Mouse (Mus musculus): Measurements from ENCODE around the gene Lingo3.
"Not testable (repeated sequence)": the region's sequence is repeated elsewhere in the genome, so short reads cannot be mapped to it uniquely, and the experiment has no call there.

Lingo3 gene

DNA sequence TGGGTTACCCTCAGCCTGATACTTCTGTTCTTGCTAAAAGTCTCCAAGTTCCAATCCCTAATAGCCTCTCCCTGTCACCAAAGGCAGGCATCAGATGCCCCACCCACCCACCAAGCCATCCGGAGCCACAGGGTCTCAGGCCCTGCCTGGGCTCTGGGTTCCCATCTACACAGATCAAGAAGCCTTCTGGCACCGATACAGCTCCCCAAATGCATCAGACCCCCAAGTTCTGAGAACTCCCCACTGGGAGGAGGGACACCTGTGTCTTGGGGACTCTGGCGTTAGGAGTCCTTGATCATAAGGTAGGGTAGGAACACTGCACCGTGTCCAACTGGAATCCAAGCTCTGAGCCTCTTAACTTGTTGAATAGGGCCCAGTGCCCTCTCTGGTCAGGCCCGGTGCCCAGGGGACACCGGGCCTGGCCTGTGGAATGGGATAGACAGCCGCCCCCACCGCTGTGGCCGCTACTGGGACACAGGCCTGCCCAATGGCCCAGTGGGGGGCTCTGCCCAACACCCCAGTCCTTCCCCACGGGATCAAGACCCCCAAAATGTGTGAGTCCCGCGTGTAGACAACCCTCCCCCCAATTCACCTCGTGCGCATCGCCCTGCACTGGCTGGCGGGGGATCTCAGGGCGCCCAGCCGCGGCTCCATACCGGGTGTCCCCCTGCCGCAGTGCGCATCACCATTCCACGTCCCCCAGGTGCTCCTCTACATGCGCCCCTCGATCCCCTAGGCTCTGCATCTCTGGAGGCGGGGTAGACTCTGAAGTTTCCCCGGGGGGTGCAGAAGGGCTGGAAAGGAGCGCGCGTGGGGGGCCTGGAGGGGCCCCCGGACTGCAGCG is 530 bp downstream of the Lingo3 start:
- peak in 1 of 2 experiments; percentile 54 for DNase-seq

DNA sequence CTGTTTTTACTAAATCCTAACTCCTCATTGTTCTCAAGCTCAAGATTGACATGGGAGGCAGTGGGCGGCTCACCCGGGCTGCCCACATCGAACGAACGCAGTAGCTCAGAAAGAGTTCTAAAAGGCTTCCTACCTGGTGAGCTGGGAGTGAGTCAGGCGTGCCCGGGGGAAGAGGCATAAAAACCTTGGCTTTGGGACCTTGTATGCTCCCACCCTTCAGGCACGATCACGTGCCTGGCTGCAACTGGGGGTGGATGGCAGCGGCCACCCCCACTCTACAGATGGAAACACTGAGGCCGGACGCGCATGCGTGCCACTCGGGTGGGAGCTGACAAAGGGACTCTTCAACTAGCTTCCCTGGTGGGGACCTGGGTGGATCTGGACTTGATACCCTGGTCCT is 1.5 kb downstream of the Lingo3 start:
- DNase-seq, result no peak

DNA sequence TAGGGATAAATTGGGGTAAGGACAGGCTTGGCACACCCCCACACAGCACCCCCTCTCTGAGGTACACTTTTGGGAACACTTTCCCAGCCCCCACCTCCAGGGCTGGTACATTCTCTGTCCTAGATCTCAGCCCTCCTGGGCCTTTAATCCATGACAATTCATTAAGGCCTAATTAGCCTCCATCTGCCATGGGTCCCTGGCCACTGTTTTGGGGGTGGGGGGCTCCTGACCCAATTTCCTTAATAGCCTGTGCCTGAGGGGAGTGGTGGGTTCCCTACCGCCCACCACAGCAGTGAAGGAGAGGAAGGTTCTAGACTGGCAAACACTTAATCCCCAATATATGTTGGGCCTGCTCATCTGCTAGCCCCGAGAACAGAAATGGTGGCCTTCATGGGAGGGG is 2.2 kb downstream of the Lingo3 start:
- DNase-seq, result no peak

DNA sequence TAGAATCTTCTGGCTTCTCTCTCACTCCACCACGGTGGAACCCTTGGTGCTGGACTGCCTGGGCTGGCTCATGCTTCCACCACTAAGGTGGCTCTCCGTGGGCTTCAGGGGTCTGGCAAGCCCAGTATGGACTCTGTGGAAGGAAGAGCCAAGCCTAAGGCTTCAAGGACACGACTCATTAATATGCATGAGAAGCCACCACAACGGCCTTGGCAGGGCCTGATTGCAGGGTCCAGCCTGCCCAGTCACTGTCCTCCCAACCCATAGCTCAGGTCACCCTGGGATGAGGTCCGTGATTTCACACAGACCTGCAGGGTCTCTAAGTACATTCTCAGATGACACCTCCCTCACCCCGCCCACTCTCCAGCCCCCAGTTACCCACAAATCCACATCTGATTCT is 4.0 kb downstream of the Lingo3 start:
- DNase-seq, result no peak

DNA sequence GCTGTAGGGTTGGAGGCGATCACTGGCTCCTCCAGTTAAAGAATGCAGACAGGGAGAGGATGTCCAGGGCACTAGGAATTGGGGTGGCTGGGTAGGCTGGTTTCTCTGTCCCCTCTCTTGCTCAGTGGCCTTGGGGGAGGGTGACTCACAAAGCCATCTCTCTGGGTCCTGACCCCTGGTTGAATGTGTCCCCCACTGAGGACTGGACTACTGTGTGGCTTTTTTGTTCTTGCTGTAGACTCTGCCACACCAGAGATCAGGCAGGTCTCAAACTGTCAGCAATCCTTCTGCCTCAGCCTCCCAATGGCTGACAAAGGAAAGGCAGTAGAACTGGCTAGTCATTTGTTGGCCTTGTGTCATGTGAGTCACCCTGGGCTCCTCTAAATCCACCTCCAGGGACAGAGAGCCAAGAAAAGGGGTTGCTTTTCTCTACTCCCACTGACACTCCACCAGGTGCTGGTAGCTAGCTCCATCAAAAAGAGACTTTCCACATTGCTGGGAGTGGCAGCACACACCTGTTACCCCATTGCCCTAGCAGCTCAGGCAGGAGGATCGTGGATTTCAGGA is 5.4 kb downstream of the Lingo3 start:
- no peak for DNase-seq

DNA sequence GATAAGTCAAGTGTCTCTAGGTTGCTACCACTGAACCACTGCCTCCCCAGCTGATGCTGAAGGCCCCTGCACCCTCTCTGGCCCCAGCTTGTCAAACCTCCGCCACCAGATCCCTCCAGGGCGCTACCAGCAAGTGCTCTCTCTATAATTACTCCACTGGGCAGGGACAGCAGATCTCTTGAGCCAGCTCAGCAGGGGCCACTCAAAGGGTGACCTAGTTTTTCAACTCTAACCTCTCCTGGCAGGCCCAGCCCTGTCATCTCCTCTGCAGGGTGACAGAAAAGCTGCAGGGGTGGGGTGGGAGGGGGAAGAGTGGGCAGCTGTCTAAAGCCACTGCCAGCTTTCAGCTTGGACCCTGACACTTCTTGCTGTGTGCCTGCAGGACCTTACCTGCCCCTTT is 6.0 kb downstream of the Lingo3 start:
- peak; percentile 58 to 60 for DNase-seq

GRCm38 (mm10) chr10:80836949-80837379 is 6.9 kb downstream of the Lingo3 start:
- DNase-seq, result peak; percentile 79 to 82

DNA sequence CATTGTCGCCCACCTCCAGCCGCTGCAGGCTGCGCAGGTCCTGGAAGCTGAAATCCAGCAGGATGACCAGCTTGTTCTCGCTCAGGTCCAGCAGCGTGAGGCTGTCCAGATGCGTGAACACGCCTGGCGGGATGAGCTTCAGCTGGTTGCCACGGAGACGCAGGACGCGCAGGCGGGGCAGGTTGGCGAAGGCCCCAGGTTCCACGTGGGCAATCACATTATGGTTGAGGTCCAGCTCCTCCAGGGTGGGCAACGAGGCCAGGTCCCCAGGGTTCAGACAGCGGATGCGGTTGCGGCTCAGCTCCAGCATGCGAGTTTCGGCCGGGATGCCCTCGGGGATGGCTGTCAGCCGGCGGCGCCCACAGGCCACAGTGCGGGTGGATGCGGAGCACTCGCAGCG is 8.2 kb downstream of the Lingo3 start:
- DNase-seq, result peak; percentile 47 to 55

- DNase-seq, result no peak
Measured at GRCm38 (mm10) chr10:80832818-80833217, 11.0 kb downstream of the Lingo3 start.

- DNase-seq, result peak in 1 of 2 experiments; percentile 50
Measured at GRCm38 (mm10) chr10:80831136-80831535, 12.7 kb downstream of the Lingo3 start.

GRCm38 (mm10) chr10:80829359-80830278 is 14.2 kb downstream of the Lingo3 start:
- no peak for DNase-seq

- DNase-seq, result not testable (repeated sequence)
Measured at GRCm38 (mm10) chr10:80828587-80828986, 15.3 kb downstream of the Lingo3 start.

GRCm38 (mm10) chr10:80827870-80828420 is 15.9 kb downstream of the Lingo3 start:
- no peak for DNase-seq

DNA sequence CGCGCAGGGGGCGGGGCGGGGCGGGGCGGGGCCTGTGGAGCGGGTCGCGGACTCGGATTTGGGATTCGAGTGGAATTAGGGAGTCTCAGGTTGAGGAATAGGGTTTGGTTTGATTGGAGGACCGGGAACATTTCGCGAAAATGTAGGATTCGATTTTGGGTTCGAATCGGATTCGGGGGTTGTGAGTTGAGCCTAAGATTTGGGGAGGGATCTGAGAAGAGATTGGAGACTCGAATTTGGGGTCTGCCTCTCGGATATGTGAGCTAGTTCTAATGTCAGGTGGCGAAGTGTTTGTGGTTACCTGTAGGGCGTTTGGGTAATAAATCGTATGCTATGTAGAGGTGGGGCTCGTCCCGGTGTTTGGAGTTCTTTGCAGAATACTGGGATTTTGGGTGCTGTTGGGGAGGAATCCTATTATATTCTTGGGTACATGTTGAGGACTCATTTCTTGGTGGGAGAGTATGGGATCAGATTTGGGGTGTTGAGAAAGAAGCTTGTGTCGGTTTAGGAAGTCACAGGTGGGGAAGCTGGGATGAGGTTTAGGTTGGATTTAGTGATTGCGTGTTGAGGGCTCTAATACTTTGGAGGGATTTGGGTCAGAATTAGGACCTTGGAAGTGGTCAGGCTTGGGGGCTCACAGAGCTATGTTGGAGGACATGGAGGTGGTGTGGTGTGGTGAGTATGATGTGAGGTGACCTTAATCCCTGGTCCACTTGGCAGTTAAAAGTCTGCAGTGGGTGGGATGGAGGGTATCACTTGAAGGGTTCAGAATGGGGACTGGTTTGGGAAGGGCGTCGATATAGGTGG is 16.6 kb downstream of the Lingo3 start:
- no peak for DNase-seq

DNA sequence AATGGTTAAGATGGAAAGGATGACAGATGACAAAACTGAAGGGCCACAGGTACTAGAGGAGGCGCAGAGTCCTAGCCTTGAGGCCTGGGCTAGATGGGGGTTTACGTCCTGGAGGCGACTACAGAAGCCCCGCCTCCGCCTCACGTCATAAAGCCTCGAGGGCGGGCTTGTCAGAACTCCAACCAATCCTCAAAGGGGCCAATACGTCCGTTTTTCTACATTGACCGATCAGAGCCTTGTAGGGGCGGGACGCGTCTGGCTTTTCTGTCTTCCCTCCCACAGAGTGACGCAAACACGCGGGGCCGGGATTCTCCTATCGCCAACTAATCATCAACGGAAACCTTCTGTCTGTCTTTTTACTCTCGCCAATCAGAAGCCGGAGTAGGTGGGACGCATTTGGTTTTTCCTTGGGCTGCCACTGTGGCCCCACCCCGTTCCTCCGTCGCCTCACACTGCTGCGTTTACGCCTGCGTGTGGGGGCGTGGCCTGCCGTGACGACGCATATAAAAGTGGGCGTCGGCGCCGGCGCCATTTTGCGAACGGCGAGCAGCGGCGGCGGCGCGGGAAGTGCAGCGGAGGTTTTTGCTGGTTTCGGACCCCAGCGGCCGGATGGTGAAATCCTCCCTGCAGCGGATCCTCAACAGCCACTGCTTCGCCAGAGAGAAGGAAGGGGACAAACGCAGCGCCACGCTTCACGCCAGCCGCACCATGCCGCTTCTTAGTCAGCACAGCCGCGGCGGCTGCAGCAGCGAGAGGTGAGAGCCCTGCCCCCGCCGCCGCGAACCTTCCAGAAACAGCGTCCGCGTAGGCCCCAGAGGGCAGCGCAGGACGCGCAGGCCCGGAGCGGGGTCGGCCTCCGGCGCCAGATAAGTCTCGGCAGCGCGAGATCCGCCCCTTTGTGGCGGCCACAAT is 17.4 kb downstream of the Lingo3 start, which contains the start of gene Oaz1:
Gene Oaz1 (plus strand): TSS at position 506 of the 912 bp plus-strand sequence.
- peak; percentile 99 for DNase-seq

DNA sequence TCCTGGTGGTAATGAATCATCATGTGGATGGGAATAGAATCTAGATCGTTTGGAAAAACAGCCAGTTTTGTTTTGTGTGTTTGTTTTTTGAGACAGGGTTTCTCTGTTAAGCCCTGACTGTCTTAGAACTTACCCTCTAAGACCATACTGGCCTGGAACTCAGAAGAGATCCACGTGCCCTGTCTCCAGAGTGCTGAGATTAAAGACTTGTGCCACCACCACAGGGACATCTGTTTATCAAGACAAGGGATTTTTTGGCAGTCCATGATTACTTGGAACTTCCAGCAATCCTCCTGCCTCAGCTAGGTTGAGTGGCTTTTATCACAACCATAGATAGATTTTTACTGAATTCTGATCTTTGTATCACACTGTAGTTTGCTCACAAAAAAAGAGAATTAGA is 19.0 kb downstream of the Lingo3 start:
- no peak for DNase-seq

DNA sequence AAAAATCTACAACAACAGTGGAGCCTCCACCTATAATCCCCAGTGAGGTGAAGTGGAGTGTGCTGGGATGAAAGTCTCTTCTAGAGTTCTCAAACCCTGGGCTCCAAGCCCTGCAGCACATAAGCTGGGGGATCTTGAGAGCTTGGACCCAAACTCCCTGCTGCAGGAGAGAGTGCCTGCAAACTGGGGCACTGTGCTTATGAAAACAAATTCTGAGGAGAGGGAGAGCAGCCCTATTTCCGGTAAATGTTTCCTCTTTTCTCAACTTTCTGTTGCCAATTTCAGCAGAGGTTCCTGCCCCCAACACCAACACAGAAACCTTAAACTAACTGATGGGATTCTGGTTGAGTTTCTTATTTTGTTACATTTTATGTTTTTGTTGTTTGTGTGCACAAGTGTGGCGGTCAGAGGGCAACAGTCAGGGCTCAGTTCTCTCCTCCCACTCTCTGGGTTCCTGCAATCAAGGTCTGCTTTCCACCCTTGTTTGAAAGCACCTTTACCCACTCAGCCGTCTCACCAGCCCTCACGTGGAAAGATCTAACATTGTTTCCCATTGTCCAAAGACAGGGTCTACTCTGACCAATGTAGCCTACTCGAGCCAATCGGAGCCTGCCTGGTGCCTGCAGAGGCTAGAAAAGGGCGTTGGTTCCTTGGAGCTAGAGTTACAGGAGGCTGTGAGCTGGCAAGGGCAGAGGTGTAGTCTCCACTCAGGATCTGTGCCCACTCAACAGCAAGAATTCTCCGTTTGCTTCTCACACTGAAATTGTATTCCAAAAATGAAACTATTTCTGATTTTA is 19.8 kb downstream of the Lingo3 start:
- DNase-seq, result no peak

DNA sequence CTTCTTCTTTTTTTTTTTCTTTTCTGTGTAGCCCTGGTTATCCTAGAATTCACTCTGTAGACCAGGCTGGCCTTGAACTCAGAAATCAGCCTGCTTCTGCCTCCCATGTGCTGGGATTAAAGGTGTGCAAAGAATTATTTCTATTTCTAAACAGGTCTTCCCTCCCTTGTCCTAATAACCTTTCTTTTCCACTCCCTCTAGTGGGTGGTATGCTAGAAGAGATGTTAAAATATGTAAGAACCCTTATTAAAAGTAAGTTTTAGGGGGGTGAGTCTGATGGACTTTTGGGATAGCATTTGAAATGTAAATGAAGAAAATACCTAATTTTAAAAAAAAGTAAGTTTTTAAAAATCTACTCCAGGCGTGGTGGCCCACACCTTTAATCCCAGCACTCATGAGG is 20.5 kb downstream of the Lingo3 start:
- DNase-seq, result no peak

DNA sequence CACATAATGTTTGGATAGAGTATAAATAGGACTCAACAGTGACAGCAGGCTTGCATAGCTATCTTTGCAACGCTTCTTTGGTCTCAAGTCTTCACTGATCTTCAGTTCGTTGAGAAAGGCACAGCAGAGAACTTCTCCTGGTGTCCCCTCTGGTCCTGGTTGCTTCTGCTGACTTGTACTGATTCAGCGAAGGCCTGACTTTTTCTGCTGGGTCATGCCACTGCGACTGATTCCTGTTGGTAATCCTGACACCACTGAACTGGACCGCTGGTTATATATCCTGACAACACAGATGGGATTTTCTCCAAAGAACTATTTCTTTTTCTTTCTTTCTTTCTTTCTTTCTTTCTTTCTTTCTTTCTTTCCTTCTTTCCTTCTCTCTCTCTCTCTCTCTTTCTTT is 21.3 kb downstream of the Lingo3 start:
- no peak for DNase-seq

DNA sequence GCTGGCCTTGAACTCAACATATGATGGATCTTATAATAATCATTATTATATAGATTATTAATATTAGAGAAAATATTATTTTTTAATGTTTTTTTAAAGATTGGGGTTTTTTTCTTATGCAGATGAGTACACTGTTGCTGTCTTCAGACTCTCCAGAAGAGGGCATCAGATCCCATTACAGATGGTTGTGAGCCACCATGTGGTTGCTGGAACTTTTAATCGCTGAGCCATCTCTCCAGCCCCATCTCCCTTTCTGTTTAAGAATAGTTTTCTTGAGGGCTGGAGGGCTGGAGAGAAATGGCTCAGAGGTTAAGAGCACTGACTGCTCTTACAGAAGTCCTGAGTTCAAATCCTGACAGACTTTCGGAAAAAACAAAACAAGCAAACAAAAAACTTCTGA is 21.8 kb downstream of the Lingo3 start:
- peak in 1 of 2 experiments; percentile 55 for DNase-seq

Data from cerebellum, postnatal 14 days (tissue).